Mouse (Mus musculus): Measurements from ENCODE around the gene Anxa6. TPM values are rescaled to one million over a fixed set of nuclear protein-coding genes. Genes with fewer than 3 reads are reported as not detected.

Gene Anxa6
- total and polyA plus RNA-seq, 3 experiments, result 115 to 168 (median 162) TPM

DNA sequence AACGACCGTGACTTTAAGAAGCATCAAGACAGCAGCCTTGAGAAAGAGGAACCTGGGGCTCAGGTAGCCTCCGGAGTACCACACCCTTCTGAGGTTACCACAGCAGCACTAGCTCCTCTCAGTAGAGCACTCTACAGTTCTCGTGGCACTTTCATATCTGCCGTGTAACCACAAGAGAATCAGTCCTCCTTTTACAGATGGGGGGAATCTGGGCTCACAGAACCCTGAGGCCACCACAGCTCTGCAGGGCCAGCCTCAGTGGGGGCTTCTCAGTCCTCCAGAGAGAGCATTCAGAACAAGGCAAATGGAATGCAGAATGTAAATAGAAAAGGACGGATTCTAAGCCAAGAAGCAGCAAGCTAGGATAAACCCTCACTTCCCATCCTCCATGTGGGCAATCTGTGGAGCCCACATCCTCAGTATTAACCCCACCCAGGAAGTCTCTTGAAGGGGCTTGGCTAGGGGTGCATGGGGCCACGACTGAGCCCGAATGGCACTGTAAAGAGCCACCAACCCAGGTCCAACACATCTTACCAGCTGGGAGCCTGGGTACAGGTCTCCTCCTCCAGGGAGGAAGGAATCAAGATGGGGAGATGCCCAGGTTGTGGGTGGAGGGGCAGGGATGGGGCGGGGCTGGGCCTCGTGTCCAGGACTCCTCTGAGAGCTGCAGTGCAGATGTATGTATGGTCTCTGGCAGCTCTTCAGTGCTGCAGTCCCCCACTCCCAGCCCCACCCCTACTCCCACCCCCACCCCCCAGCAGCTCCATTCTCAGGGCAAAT is 1.8 kb downstream of the Anxa6 start (continued):
- TF ChIP-seq IRF4 (IDR thresholded peaks at IDR 0.05; ENCODE audit: low read depth, low read length) (peak; percentile 65), EP300 (IDR thresholded peaks at IDR 0.05; ENCODE audit: low read length) (peak; percentile 34), E2F4 (IDR thresholded peaks at IDR 0.05; ENCODE audit: insufficient replicate concordance, low read depth, low read length) (no peak), JUND (conservative IDR thresholded peaks at IDR 0.05; ENCODE audit: low read depth, low read length) (no peak), USF2 (conservative IDR thresholded peaks at IDR 0.05; ENCODE audit: low read depth, low read length) (no peak), BHLHE40 (IDR thresholded peaks at IDR 0.05; ENCODE audit: low read depth, low read length) (peak; percentile 52; the same call in 1 of the 2 replicates), ZC3H11A (IDR thresholded peaks at IDR 0.05; ENCODE audit: low read depth, low read length) (no peak), POLR2AphosphoS2 (IDR thresholded peaks at IDR 0.05; ENCODE audit: low read depth, low read length) (no peak), ZMIZ1 (IDR thresholded peaks at IDR 0.05; ENCODE audit: low read depth, low read length) (no peak), SIN3A (IDR thresholded peaks at IDR 0.05; ENCODE audit: low read length) (peak; percentile 73; the same call in 1 of the 2 replicates), CHD1 (IDR thresholded peaks at IDR 0.05; ENCODE audit: low read depth, low read length) (0 out of 2 replicates have a peak, but pooled peaks have one; percentile 24), USF1 (IDR thresholded peaks at IDR 0.05; ENCODE audit: low read depth, low read length) (no peak), CTCF (conservative IDR thresholded peaks at IDR 0.05 in 1 of 2, IDR thresholded peaks at IDR 0.05 in 1 of 2; ENCODE audit: low read depth in 2 of 2, low read length in 2 of 2) (no peak), ETS1 (conservative IDR thresholded peaks at IDR 0.05; ENCODE audit: low read depth, low read length) (0 out of 2 replicates have a peak, but pooled peaks have one; percentile 12), KAT2A (IDR thresholded peaks at IDR 0.05; ENCODE audit: insufficient replicate concordance, low read length) (no peak), RAD21 (IDR thresholded peaks at IDR 0.05; ENCODE audit: low read depth, low read length) (no peak), JUN (IDR thresholded peaks at IDR 0.05; ENCODE audit: insufficient read depth, low read depth, low read length) (no peak), NRF1 (IDR thresholded peaks at IDR 0.05; ENCODE audit: low read depth, low read length) (no peak), MAZ (IDR thresholded peaks at IDR 0.05; ENCODE audit: low read depth, low read length) (0 out of 2 replicates have a peak, but pooled peaks have one; percentile 65), MYC (IDR thresholded peaks at IDR 0.05; ENCODE audit: low read depth, low read length) (peak; percentile 57; the same call in 1 of the 2 replicates)

GRCm38 (mm10) chr11:55028509-55028908 is 4.7 kb downstream of the Anxa6 start:
- no peak for TF ChIP-seq NRF1 (IDR thresholded peaks at IDR 0.05; ENCODE audit: low read depth, low read length)
- no peak overlapping the region; the same call in 1 of the 2 replicates for H3K9ac ChIP-seq (ENCODE audit: insufficient read depth, low read depth)
- no peaks in the 10 kb centered on the region for H3K27me3 ChIP-seq (replicated peaks)
- H3K4me1 ChIP-seq (ENCODE audit: control insufficient read depth in 1 of 2, insufficient read depth in 2 of 2), result peaks cover 35 to 84% of the 10 kb centered on the region in 2 experiments
- DNase-seq (ENCODE audit: extremely low read depth), result no peak
- in situ Hi-C loops (cut with MboI; ENCODE audit: low pct_ligation_motif_present, low pct_unique_long_range_greater_than_20kb, low sequenced_read_pairs) (no loop called here), dilution Hi-C loops (cut with MboI; ENCODE audit: extremely low pct_ligation_motif_present, extremely low pct_unique_long_range_greater_than_20kb, low sequenced_read_pairs) (no loop called here)
- no peaks in the 10 kb centered on the region for H3K9me3 ChIP-seq (replicated peaks; ENCODE audit: low read length)
- no peak overlapping the region for H3K4me3 ChIP-seq (replicated peaks in 1 of 3; ENCODE audit: low read depth in 2 of 3, low read length in 2 of 3, poor library complexity in 1 of 3)
- H3K4me2 ChIP-seq (ENCODE audit: insufficient read depth, low read depth, poor library complexity, severe bottlenecking), result peak overlapping the region; percentile 26; the same call in 1 of the 2 replicates
- peaks cover 0 to 20% of the 10 kb centered on the region in 2 experiments for H3K36me3 ChIP-seq (replicated peaks in 1 of 2; ENCODE audit: control insufficient read depth in 1 of 2, insufficient read depth in 1 of 2, low read length in 1 of 2)
- peak overlapping the region; percentile 10; the same call in 1 of the 2 replicates for H3K27ac ChIP-seq (ENCODE audit: insufficient read depth, low read depth)
- peaks cover 39% of the 10 kb centered on the region for H3K79me2 ChIP-seq (replicated peaks; ENCODE audit: control insufficient read depth, extremely low read depth, insufficient read depth, poor library complexity, severe bottlenecking)

Data from CH12.LX (cell line).